Mouse (Mus musculus): ENCODE data around the gene Psmb1.
"Not testable (repeated sequence)": the region's sequence is repeated elsewhere in the genome, so short reads cannot be mapped to it uniquely, and the experiment has no call there.

Psmb1 gene

DNA sequence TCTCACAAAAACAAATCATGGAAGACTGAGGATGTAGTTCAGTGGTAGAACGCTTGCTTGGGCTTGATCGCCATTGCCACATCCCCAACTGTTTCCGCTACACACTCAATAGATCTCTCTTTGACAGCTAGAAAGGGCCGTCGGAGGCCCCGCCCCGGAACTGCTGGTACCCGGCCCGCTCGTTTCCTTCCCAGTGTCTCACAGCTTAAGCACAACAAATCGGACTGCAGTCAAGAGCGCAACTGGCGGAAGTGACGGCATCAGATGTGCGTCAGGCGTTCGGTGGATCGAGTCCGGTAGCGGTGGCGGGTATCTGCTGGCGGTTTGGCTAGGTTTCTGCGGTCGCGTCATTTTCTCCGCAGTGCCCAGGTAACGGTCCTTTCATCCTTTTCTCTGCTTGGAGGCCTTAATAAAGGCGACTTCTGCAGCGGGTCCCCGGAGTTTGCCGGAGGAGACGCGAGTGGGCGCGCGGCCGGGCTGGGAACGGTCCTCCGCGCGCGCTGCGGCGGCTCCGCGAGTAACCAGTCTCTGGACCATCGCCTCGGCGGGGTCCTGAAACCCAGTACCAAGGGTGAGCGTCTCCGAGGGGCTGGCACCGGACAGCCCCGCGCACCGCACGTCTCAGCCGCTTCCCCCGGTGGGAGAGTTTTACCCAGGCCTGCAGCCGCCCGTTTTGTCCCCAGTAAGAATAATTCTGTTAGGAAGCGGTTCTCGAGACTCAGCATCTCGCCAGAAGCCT, at the start of gene Psmb1, which contains the start of gene Tbp:
Gene Psmb1 (minus strand): TSS at position 96 of the 739 bp plus-strand sequence.
Gene Tbp (plus strand): TSS at position 233 of the 739 bp plus-strand sequence.
- peak; percentile 96 for DNase-seq

DNA sequence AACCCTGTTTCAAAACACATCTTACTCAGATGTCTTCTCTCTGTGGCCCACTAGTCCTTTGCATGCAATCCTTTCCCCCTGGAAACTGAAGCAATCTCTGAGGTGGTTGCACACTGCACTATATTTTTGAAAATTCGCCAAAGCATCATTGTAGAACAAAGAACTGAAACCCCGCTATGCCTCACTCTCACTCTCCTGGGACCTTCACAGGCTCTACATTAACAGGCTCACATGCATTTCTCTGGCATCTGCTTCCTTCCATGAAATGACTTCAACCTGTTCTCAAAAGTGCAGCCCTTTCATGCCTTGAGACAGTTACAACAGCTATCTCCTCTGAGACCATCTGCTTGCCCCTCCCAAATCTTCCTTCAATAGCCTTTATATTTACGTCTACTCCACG, 46.9 kb upstream of the Psmb1 start:
- DNase-seq: no peak

DNA sequence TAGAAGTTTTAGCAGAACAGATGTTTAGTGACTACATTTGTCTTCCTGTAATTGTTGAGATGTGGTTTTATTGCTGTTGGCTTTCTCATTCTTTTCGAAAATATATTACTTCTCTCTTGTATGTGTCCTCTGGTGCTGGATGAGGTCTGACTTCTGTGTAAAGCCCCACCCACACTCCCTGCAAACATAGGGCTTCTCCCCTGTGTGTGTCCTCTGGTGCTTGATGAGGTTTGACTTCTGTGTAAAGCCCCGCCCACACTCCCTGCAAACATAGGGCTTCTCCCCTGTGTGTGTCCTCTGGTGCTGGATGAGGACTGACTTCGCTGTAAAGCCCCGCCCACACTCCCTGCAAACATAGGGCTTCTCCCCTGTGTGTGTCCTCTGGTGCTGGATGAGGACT, 44.3 kb upstream of the Psmb1 start:
- DNase-seq: not testable (repeated sequence)

- no peak for DNase-seq
These were observed 40.8 kb upstream of the Psmb1 start for GRCm38 (mm10) chr17:15540309-15540708.

- DNase-seq: peak; percentile 12
These were observed 36.9 kb upstream of the Psmb1 start for GRCm38 (mm10) chr17:15536457-15536904.

- no peak for DNase-seq
These were observed 36.4 kb upstream of the Psmb1 start for GRCm38 (mm10) chr17:15535943-15536342.

DNA sequence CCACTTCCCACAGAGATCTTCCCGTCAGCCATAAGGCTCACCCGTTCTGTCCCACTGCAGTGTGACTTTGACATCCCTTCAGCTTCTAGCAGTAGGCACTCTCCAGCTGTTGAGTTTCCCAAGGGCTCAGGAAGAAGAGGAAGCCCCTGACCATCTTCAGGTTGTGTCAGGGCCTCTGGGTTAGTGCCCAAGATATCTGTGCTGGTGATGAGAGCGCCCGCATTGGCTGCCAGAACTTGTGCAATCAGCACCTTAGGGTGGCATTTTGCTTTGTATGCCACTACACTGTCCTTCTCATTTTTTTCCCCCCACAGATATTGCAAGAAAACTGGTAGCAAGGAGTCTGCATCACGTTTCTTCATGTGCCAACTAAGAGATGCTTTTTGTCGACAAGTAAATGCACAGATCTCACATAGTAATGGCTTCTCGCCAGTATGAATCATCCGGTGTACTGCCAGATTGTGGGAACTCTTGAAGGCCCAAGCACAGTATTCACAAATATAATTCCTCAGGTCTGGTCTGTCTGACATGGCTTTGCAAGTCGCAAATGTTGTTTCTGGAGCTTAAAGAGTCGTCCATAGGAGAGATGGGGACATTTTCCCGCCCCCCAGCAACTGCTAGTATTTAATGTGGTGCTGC, 35.7 kb upstream of the Psmb1 start:
- DNase-seq: no peak

- peak; percentile 75 for DNase-seq
These were observed 30.6 kb upstream of the Psmb1 start for GRCm38 (mm10) chr17:15530141-15530540.

DNA sequence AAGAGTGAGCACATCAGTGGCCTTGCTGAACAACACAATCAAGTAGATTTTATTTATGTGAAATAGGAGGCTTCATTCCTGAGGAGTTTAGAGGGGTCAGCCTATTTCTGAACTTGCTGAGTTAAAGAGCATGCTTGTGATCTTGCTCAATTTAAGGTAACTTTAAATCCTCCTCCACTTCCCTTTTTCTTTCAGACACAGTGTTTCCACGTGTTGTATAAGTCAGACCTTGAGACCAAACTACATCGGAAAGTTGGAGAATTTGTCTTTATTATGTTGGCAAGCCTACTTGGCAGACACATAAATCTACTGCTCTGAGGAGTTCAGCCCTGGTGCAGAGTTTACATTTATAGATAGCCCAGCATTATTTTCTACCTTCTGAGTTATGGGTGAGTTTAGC, 29.3 kb upstream of the Psmb1 start:
- no peak for DNase-seq

- no peak for DNase-seq
These were observed 28.2 kb upstream of the Psmb1 start for GRCm38 (mm10) chr17:15527811-15528136.

- DNase-seq: peak; percentile 94
These were observed 27.6 kb upstream of the Psmb1 start, which contains the start of gene Pdcd2 for GRCm38 (mm10) chr17:15526986-15527810. Gene Pdcd2 (minus strand): TSS chr17:15527301.

DNA sequence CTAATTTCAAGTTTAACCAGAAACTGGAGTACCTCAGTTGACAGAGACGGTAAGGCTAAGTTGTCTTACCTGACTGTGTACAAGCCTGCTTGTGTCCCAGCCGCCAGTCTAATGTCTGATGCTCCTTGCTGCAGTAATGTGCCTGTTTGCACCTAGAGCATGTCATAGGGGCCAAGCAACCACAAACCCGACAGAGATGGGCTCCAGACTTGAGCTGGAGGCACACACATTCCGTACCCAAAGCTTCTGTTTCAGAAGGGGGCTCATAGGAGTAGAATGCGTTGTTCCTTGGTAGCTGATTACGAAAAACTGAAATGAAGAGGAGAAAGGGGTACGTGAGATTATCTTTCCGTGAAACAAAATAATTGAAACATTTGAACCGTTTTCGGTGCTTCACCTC, 26.8 kb upstream of the Psmb1 start:
- DNase-seq: peak; percentile 22

DNA sequence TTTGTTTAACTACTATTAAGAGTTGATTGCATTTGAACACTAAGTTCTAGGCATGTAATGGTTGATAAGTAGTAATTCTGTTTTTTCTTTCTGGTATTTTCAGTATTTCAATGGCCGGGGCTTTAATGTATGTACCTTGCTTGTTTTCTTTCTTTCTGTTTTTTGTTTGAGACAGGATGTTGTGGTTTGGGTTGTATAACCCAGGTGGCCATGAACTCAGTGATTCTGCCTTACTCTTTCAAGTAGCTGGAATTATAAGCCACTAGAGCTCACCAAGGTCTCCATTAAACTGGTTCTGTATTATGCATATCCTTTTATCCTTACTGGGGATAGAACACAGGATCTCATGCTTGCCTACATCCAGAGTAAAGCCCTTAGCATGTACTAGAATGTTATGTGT, 19.2 kb upstream of the Psmb1 start:
- DNase-seq: no peak

DNA sequence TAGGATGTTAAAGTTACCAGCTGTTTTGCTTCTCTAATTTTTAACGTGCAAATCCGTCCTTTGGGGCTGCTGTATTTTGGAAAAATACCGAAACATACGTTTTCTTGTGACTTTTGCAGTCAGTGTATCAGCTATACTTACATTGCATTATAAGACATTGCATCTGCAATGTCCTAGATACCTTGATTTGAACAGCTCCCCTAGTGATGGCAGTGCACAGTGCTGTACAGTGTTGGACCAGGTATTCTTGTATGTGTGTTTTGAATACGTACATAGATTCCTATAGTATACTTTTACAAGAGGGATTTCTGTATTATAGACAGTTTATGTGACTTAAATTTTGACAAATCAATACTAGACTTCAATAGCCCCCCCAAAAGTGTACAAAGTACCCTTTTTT, 18.6 kb upstream of the Psmb1 start:
- DNase-seq: no peak

- DNase-seq: no peak
These were observed 18.2 kb upstream of the Psmb1 start for GRCm38 (mm10) chr17:15517776-15518175.

DNA sequence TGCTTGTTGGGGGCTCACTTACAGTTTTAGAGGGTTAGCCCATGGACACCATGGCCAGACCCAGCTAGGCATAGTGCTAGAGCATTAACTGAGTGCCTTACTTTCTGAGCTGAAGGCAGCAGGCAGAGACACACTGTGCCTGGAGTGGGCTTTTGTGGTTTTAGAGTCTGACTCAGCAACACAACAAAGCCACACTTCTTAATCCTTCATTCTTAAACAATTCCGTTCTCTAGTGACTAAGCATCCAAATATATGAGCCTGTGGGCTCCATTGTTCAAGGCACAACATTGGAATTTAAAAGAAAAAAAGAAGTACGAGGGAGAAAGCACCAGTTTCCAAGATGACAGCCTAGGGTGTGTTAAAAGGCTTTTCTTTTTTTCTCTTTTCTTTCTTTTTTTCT, 11.1 kb upstream of the Psmb1 start:
- DNase-seq: no peak

DNA sequence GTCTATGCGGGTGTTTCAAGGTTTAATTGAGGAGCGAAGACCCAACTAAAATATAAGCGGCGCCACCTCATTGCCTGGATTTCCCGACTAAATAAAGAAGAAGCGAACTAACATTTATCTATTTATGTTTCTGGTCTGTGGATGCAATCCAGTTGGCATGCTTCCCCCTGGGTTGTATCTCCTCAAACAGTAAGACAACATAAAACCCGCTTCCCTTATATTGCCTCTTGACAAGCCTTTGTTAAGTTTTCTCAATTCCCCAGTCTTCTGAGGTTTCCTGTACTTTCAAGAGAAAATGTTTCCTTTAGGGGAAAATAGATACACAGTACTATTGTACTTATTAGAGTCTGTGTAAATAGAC, 818 bp downstream of the Psmb1 start:
- DNase-seq: no peak

DNA sequence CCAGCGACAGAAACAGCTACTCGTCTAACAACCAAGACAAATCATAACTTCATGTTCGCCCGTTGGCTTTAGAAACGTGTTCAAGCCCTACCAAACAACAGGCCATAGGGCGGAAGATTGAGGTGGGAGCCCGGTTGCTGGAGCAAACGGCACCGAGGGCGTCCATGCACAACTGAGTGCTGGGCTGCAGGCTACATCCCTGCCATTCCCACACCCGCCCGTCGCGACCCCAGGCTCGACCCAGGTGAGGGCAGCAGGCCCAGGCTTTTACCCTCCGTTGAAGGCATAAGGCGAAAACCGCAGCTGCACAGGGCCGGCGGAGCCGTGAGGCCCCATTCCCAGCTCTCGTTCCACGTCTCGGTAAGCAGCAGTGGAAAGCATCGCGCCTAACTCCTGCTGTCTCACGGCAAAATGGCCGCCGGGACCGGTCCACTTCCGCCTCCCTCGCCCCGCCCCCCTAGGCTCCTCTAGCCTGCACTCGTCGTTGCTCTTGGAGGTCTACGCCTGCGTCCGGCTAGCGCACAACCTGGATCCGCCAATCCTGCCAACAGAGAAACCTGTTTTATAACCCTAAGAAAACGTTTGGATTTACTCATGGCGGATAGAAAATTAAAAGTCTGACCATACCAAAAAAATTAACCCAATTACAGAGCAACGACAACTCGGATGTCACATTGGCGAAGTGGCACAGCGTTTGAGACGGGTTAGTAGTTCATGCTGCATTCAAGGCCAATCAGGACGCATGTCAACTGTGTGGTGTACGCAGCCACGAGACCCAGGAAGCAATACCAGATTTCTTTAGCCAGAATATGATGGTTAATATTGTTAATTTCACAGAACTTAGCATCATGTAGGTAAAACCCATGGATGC, 1.4 kb downstream of the Psmb1 start:
- peak; percentile 97 for DNase-seq

- no peak for DNase-seq
These were observed 9.0 kb downstream of the Psmb1 start for GRCm38 (mm10) chr17:15490542-15490941.

GRCm38 (mm10) chr17:15472671-15473070, 26.9 kb downstream of the Psmb1 start:
- DNase-seq: no peak

GRCm38 (mm10) chr17:15467669-15468068, 31.9 kb downstream of the Psmb1 start:
- DNase-seq: peak; percentile 87

GRCm38 (mm10) chr17:15461921-15462495, 37.5 kb downstream of the Psmb1 start:
- DNase-seq: no peak

Data from thymus, postnatal 4 days (tissue).